Mouse (Mus musculus) left cerebral cortex, postnatal 10 days (tissue): ENCODE measurements at regions not wholly inside any gene's neighbourhood (a gene's known extent, or its start where the extent isn't known, plus 50 kb on each side); places are given as distances from the start of the nearest gene placed in this dataset.
"Not testable (repeated sequence)": the region's sequence is repeated elsewhere in the genome, so short reads cannot be mapped to it uniquely, and the experiment has no call there.

Experiments used
- DNase-seq, 2 experiments: peaks; one replicate each; pipeline ENCODE4 v3.0.0; 2021 to 2022; ENCODE audit warnings: low spot score in 2 of 2, mixed read lengths in 1 of 2; ENCODE audit errors: extremely low spot score in 1 of 2
- intact Hi-C: fragments of 180-260 bp; cut with DNase I; formaldehyde crosslinking; loops from one replicate; pipeline ENCODE4 v1.15.1; 2025

DNA sequence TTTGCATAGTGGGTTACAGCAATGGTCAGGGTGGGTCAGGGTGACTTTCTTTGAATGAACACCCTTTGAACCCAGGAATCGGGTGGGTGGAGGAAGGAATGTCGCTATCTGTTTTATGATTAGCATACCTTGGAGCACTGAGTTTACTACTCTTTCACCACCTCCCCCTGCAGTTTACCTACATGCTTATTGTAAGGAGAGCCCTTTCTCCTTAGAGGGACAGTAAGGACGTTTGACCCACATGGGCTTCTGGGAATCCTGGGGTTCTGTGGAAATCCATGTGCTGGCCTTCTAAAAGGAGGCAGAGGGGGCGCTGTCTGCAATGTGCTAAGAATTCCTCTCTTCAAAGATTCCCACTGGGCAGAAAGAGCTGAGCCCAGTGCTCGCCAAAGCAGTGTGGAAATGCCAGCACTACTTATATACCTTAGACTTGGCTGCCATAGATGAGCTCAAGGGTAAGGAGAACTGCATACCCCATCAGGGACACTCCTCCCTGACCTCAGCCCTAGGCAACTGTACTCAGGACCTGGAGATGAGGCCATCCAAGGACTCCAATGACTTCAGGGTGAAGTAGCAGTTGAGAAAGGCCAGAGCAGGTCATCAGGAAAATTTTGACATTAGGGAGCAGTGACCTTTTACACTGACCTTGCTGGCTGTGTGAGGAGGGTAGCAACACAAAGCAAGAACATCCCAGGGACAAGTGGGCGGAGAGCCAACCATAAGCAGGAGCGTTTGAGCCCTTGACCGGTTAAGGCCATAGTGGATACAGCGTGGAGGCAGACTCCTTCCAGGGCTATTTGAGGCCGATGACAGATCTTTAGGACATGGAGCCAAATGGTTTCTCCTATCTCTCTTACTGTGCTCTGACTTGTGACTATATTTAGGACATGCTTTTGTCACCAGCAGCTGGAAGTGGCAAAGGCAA is 133.2 kb downstream of the Tcp10c start:
- intact Hi-C loops = no loop called here
- DNase-seq = no peak

DNA sequence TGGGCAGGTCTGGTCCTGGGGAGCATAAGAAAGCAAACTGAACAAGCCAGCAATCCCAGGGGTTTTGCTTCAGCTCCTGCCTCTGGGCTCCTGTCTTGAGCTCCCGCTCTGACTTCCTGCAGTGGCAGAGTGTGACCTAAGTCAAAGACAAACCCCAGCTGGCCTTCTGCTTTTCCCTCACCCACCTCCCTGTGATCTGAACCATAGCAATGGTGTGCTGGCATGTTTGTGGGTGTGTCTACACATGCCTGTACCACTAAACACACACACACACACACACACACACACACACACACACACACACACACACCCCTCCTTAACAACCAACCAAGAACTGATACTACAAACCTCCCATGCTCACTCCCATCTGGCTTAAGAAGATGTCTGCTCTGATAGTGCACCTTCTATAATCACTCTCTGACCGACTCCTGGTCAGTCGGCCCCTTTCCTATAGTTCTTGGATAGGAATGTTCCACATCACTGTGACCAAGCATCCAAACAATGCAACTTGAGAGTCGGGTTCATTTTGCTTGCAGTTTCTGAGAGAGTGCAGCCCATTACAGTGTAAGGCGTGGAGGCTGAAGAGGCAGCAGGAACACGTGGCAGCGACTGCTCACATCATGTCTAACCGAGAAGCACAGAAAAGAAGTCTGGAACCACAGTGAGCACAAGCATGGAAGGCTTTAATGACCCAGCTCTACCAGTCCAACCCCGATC is 134.4 kb downstream of the Tcp10c start:
- intact Hi-C loops = no loop called here

GRCm38 (mm10) chr17:13492239-13492638 is 137.9 kb downstream of the Tcp10c start:
- intact Hi-C loops, DNase-seq: not testable (repeated sequence)

More for the DNA sequence above, 134.4 kb downstream of the Tcp10c start:
- no peak for DNase-seq

DNA sequence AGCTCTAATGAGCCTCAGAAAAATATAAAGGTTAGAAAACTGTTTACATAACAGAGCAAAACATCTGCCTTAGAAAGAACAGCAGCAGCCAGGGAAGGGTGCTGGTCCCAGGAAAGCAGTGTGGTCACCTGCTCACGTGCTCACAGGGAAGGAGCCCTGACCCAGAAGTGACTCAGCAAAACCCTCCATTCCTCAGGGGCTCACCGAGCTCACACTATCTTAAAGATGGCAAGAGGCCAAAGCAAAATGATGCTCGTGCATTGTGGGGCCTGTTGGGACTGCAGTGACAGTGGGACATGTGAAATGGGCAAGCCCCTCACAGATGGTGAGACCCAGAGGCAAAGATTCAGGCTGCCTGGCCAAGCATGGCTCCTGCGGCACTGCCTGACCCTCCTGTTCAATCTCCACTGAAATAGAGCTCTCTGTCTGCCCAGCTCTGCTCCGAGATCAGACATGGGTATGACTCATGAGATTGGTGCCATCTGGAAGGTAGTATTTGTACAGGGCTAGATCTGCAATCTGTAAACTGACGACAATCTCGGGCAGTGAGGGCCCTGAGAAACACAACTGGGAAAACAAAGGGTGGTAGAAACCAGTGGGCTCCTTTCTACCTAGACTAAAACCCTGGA is 138.4 kb downstream of the Tcp10c start:
- intact Hi-C loops, DNase-seq: not testable (repeated sequence)

- intact Hi-C loops, DNase-seq: not testable (repeated sequence)
Observed at GRCm38 (mm10) chr17:13493866-13494265, 139.5 kb downstream of the Tcp10c start.

- DNase-seq, intact Hi-C loops: not testable (repeated sequence)
Observed at GRCm38 (mm10) chr17:13494475-13494874, 140.1 kb downstream of the Tcp10c start.

GRCm38 (mm10) chr17:13504365-13504764 is 150.0 kb downstream of the Tcp10c start:
- intact Hi-C loops = not testable (repeated sequence)

DNA sequence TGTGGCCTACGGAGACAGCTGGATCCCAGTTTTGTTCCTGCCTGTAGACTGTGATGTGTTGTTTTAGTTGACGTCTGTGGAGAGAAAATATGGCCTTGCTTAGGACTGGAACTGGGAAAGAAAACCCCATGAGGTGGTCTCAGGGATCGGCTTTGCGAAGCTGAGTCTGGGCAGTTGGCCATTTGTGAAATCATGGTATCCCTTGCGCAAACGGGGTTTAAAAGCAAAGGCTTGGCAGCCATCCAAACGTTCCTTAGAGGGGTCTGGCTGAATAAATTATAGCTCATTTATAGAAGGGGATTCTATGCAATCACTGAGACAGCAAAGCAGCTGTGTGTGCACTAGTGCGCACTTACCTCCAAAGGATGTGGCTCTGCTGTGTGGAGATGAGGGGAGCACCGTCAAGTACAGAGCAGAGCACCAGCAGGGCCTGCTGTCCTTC is 150.5 kb downstream of the Tcp10c start:
- peak; percentile 27 to 47 for DNase-seq
- intact Hi-C loops = not testable (repeated sequence)

More at GRCm38 (mm10) chr17:13504365-13504764, 150.0 kb downstream of the Tcp10c start:
- DNase-seq = not testable (repeated sequence)

GRCm38 (mm10) chr17:13507397-13508063 is 153.2 kb downstream of the Tcp10c start:
- intact Hi-C loops = not testable (repeated sequence)

GRCm38 (mm10) chr17:13519409-13520201 is 165.2 kb downstream of the Tcp10c start:
- DNase-seq, intact Hi-C loops: not testable (repeated sequence)

More at GRCm38 (mm10) chr17:13507397-13508063, 153.2 kb downstream of the Tcp10c start:
- DNase-seq = not testable (repeated sequence)

DNA sequence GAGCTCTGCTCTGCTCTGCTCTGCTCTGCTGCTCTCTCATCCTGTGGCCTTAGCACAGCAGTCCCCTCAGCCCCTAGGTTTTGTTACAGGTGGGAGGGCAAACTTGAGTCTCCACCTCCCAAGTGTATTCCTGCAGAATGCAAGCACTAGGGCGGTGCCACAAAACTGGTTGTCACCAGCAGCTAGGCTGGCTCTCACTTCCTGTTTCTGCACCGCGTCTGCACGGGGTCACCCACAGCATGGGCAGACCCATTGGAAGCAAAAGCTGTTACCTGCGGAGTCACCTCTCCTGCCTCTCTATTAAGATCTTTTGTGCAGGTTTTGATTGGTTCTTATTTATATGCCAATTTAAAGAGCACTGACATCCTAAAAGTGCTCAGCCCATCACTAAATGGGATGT is 178.2 kb downstream of the Tcp10c start:
- DNase-seq, intact Hi-C loops: not testable (repeated sequence)

- intact Hi-C loops = no loop called here
- no peak for DNase-seq
Observed at GRCm38 (mm10) chr17:13540446-13541241, 186.3 kb downstream of the Tcp10c start.

- no peak for DNase-seq
- intact Hi-C loops = no loop called here
Observed at GRCm38 (mm10) chr17:13541249-13541648, 186.9 kb downstream of the Tcp10c start.

DNA sequence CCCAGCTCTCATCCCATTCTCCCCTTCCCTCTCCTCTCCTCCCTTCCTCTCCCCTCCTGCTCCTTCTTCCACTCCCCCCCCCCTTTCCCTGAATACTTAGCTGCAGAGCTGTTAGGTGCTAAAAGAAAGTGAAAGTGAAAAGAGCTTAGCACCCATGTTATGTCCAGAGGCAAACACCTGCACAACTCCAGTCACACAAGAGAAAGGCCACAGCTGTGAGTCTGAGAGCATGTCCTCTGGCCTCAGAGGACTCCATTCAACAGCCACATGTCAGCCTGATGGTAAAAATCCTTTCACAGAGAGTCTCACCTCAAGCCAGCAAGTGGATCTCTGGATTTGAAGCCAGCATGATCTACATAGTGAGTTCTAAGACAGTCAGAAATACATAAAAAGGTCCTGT is 187.9 kb downstream of the Tcp10c start:
- DNase-seq = no peak
- intact Hi-C loops = no loop called here

GRCm38 (mm10) chr17:13542856-13543255 is 188.5 kb downstream of the Tcp10c start:
- no peak for DNase-seq
- intact Hi-C loops = no loop called here

DNA sequence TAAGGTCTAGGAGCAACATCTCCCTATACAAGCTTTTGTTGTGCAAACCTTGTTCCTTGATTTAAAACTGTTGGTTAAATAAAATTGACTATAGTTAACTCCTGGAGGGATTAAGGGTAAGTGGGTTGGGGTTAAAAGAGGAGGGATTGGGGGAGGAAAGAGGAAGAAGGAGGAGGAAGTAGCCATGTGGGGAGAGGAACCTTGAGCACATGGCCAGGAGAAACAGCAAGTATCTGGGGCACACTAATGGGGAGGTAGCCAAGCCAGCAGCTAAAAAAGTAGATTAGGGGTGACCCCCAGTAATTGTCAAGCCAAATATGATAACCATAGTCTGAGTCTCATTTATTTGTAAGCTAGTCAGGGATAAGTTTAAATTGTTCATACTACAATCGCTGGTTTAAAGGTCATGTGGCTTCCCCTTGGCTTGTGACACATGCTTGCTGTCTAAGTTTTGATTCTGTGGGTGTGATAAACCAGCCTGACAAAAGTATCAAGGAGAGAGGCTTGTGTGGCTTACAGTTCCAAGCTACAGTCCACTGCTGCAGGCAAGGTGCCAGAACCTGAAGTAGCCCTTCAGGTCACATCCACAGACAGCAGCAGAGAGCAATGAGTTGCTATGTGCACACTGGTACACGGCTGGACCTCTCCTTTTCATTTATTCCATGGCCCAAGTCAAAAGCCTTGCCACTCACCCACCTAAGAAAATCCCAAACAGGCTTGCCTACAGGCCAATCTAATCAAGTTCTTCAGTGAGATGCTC is 189.8 kb downstream of the Tcp10c start:
- DNase-seq = peak in 1 of 2 experiments; percentile 62
- intact Hi-C loops = no loop called here
